Mouse (Mus musculus): ENCODE measurements around the gene Dyrk1a.
A peak's percentile ranks its signal among the peaks of the same experiment; 100 is the strongest.
"Not testable (repeated sequence)": the region's sequence is repeated elsewhere in the genome, so short reads cannot be mapped to it uniquely, and the experiment has no call there.

The Dyrk1a gene

DNA sequence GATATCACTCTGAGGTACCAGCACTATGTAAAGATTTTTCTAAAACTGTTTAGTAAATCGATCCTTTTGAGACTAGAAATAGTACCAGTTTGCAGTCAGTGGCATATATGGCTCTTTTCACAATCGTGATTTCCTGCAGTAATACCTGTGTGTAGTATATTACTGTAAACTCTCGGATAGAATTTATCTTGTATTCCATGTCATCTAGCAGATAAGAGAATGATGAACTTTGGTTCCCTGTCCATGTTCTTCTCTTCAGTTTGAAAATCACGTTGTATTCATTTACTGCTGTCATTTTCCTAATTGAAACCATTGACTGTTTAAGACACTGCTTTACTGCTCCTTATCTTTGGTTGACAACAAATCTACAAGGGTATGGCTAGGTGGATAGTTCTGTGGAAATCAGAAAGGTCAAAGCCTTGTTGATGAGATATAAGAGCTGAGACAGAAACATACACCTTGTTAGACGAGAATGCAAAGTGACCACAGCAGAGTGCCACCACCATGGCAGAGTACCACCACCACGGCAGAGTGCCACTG is 62.7 kb downstream of the Dyrk1a start:
- no peak for DNase-seq (ENCODE audit: low read depth, low spot score)

DNA sequence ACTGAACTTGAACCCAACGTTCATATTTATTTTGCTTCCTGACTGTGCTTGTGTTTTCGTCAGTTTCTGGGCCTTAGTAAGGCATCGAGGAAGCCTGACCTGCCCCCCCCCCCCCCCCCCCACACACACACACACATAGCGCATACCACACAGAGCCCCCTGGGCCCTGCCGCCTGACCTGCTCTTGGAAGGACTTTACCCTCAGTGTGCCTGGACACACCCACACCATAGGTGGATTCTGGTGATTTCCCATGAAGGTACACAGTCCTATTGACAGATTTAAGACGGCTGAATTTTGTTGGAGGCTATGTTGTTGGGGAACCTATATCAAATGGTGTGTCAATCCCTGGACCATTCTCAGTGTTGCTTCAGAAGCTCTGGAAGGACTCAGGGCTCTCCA is 63.2 kb downstream of the Dyrk1a start:
- DNase-seq (ENCODE audit: low read depth, low spot score), result no peak

GRCm38 (mm10) chr16:94637423-94637822 is 67.6 kb downstream of the Dyrk1a start:
- no peak for DNase-seq (ENCODE audit: low read depth, low spot score)

- DNase-seq (ENCODE audit: low read depth, low spot score), result no peak
These were observed 72.0 kb downstream of the Dyrk1a start for GRCm38 (mm10) chr16:94641799-94642198.

- no peak for DNase-seq (ENCODE audit: low read depth, low spot score)
These were observed 77.3 kb downstream of the Dyrk1a start for GRCm38 (mm10) chr16:94647153-94647552.

- no peak for DNase-seq (ENCODE audit: low read depth, low spot score)
These were observed 78.1 kb downstream of the Dyrk1a start for GRCm38 (mm10) chr16:94647925-94648324.

DNA sequence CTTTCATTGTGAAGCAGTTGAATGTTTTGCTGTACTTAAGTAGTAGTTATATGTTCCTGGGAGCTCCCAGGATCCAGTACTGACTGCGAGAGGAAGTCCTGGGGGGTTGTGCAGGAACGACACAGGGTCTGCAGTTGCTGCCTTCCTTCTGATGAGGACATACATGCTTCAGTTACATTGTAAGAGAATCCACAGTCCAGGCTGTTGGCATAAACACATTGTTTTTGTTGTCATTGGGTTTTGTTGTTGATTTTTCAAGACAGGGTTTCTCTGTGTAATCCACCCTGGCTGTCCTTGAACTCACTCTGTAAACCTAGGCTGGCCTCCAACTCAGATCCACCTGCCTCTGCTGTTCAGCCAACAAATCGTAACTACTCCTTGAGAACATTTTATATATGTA is 80.1 kb downstream of the Dyrk1a start:
- no peak for DNase-seq (ENCODE audit: low read depth, low spot score)

DNA sequence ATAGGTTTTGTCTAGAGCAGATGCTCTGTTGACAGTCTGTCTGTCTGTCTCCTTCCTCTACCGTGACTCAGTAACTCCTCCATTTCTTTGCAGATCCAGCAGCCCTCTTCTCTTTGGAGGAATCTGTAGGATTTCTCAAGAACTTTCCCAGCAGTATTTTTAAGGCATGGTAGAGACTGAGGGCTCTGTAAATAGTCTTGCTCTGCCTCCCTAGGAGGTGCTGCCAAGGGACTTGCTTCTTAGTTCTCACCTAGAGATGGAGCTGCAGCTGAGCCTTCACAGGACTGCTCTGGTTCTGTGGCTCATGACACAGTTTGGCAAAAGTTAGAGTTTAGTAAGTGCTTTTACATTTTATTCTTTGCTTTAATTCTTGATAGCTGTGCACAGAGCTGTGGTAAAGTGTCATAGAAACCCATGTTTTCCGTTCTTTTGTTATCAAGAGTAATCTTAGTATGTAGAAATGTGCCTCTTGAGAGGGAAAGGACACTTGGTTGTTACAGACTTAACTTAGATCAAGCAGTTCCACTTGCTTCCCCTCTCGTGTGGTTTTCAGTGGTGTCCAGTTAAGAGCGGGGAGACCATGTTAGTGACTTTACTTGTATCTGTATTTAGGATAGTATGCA is 82.4 kb downstream of the Dyrk1a start:
- peak; percentile 75 for DNase-seq (ENCODE audit: low read depth, low spot score)

DNA sequence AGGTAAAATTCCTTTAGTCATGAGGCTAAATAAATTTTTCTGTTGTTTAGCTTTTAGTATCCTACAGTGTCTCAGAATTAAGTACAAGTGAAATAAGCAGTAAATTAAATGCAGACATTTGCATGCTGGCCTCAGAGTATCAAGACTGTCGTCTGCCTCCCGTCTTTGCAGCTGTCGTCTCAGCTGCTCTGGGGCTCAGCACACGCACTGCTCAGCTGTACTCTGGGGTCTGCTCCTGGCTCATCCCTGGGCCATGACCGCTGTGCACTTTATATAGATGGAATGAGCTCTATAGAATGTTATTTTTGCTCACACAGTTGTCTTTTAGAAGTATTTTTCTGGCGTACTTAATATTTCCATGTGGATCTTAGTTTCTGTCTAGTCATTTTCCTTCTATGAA is 85.3 kb downstream of the Dyrk1a start:
- DNase-seq (ENCODE audit: low read depth, low spot score), result no peak

DNA sequence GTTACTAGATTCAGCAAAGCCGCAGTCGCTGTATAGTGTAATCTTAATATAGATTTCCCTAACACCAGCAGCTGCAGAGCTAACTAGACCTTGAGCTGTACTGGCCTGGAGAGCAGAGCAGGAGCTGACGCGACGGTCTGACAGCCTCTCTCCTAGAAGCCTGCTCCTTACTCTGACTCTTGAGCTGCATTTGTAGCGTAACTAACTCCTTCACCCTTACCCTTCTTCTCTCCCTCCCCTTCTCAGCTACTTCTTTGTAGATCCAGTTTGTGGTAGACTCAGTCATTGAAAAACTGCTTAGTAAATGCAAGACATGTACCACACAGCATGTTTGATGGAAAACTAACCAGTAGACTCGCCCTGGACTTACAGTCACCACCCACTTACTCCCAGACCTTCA is 87.1 kb downstream of the Dyrk1a start:
- no peak for DNase-seq (ENCODE audit: low read depth, low spot score)

DNA sequence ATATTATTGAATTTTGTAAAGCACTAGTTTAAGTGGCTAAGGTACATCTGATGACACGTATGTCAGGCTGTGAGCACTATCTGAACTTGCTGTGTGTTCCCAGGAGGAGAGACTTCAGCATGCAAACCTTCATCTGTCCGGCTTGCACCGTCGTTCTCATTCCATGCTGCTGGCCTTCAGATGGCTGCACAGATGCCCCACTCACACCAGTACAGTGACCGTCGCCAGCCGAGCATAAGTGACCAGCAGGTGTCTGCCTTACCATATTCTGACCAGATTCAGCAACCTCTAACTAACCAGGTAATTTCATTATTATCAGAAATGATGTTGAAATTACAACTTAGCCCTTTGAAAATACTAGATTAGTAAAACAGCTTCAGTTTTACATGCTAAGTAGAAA is 89.6 kb downstream of the Dyrk1a start:
- DNase-seq (ENCODE audit: low read depth, low spot score), result peak; percentile 82

GRCm38 (mm10) chr16:94660221-94660620 is 90.4 kb downstream of the Dyrk1a start:
- peak; percentile 75 for DNase-seq (ENCODE audit: low read depth, low spot score)

DNA sequence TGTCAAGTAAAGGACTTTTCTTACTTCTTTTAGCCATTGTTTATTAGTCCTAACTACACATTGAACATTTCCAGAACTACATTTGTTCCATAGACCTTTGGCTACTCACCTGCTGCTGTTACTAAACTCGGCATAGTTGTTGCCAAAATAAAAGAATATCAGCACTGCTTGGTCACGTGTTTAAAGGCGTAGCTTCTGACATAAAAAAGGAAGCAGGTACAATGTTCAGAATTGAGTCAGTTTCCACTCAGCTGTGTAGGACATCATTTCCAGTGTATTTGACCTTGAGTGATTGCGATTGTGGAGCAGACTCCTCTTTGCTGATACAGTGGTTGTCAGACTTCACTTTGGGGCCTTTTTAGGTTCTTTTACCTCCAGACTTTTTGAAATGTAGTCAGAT is 97.7 kb downstream of the Dyrk1a start:
- no peak for DNase-seq (ENCODE audit: low read depth, low spot score)

GRCm38 (mm10) chr16:94671313-94671712 is 101.5 kb downstream of the Dyrk1a start:
- DNase-seq (ENCODE audit: low read depth, low spot score), result no peak

GRCm38 (mm10) chr16:94680924-94681323 is 111.1 kb downstream of the Dyrk1a start:
- DNase-seq (ENCODE audit: low read depth, low spot score), result peak; percentile 29

DNA sequence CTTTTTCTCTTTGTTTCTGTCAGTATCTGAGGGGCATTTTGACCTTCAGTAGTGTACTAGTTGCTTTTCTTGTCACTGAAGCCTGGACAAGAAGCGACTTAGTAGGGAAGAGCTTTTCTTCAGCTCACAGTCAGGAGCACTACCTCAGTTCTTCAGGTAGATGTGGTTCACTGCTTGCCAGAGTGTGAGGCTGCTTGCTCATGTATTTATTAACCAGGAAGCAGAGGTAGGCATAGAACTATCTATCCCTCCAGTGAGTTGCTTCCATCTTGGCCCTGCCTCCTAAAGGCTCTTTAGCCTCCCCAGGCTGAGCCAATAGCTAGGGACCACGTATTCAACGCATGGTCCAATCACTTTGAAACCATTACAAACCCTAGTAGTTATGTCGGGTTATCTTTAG is 112.0 kb downstream of the Dyrk1a start:
- DNase-seq (ENCODE audit: low read depth, low spot score), result no peak

DNA sequence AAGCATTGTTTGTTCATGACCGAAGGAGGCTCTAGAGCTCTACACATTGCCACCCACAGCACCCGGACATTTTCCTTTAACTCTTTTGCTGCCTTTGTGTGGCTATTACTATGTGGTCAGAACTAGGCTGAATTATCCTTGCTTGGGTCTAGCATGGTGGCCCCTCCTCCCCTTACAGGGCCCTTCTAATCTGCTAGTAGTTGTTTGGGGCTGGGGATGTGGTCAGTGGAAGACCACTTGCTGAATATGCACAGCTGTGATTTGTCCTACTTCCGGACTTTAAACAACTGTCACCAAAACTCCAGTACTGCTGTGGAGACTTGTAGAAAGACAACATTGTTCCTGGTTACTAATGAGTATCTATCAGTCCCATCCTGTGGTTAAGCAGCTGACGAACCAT is 114.2 kb downstream of the Dyrk1a start:
- no peak for DNase-seq (ENCODE audit: low read depth, low spot score)

DNA sequence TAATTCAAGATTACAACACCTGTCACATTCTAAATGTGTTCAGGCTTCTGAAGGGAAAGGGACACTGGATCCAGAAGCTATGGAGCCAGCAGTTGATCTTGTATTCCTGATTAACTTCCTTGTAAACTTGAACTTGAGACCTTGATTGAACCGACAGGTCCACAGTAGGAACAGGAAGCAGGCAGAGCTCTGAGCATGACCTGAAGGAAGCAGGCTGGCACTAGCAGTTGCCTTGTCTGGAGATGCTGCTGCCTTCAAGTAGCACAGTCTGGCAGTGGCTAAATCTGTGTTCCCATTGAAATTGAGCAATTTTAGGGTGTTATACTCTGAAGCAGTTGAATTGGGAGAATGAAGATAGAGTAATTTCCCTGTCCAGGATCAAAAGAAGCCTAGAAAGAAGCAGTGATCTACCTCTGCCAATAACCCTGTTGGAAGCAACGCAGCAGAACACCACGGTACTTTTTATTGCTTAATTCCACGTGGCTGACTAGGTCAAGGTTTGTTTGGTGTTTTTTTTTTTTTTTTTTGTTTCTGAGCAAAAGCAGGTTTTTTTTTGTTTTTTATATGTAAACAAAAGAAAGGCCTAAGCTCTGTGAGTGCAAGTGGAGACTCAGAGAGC is 124.0 kb downstream of the Dyrk1a start:
- no peak for DNase-seq (ENCODE audit: low read depth, low spot score)

DNA sequence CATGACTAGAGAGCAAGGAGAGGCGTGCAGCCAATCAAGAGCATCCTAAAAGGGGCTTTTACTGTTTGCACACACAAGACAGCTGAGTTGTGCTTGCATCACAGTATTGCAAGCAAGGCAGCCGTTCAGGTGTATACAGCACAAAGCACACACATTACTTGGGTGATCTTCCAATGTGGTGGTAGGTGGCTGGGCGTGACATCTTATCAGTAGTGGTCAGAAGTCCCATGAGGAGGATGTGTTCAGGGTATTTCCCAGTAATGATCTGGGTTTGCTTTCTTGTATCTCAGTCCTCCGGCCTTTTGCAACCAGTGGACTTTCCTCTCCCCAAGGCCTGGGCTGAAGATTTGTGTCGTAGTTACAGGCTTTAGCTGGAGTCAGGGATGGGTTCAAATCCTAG is 127.7 kb downstream of the Dyrk1a start:
- DNase-seq (ENCODE audit: low read depth, low spot score), result no peak

GRCm38 (mm10) chr16:94698234-94698633 is 128.4 kb downstream of the Dyrk1a start:
- not testable (repeated sequence) for DNase-seq (ENCODE audit: low read depth, low spot score)

DNA sequence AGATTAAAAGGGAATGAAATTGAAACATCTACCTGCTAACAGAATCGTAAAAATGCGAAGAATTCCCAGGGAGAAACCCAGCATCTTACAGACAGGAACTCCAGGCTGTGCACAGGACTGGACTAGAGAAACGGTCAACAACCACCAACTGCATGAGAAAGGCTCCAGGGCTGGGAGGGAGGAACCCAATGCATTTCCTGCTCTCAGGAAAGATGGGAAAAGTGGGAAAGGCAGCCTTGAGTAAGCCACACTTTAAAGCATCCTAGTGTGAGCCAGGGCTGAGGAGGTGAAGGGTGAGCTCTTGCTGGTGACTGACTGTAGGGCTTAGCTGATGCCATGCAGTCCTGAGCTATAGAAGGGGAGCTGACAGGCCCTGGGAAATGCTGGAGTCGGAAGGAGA is 131.3 kb downstream of the Dyrk1a start:
- no peak for DNase-seq (ENCODE audit: low read depth, low spot score)

DNA sequence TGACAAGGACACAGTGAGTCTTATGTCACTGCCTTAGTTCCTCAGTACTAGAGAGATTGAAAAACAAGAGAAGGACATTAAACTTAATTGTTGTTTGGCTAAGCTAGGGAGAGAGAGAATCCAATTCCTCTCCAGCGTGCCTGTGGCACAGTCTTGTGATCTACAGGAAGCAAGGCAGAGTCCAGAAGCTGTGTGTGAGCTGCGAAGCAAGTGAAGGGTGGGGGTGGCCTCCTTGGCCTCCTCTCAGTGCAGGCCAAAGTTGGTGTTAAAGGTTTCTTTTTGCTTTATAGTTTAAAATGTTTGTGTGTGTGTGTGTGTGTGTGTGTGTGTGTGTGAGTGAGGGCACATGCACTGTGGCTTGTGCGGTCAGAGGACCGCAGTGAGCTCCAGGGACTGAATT is 132.2 kb downstream of the Dyrk1a start:
- no peak for DNase-seq (ENCODE audit: low read depth, low spot score)

DNA sequence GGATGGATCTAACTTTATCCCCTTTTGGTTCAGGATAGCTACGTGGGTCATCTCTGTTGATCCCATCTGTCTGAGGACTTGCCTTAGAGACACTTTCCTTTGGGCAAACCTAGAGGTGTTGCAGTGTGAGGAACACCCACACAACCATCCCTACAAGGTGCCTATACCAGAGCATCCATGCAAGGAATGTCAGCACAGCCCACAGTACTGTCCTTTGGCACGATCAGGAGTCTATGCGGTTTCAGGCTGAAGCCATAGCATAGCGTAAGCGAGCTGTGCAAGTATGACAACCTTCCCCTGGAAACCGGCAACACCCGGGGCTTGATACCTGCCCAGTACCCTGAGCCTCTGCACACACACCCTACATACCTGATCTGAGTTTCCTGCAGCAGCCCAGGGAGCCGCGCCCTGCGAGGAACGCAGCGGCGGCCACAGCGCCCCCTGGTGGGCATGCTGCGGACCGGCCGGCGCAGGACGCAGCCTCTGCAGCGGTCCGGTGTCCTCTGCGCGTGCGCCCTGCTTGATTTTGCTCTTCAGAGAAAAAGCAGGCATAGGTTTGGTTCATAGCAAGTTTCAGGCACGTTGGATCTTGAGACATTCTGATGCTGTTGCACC is 143.8 kb downstream of the Dyrk1a start:
- DNase-seq (ENCODE audit: low read depth, low spot score), result peak; percentile 90
